Mouse (Mus musculus): Measurements from ENCODE around the gene Acp7. TPM values are rescaled to one million over a fixed set of nuclear protein-coding genes. Genes with fewer than 3 reads are reported as not detected.
A peak's percentile ranks its signal among the peaks of the same experiment; 100 is the strongest.

The Acp7 gene
- polyA plus RNA-seq, 1 experiment from 2014 or later = 10.9 TPM

- H3K4me2 ChIP-seq (replicated peaks; ENCODE audit: low read depth) = no peak overlapping the region
- peaks cover 22% of the 10 kb centered on the region for H3K4me1 ChIP-seq (replicated peaks; ENCODE audit: control insufficient read depth, insufficient read depth)
- ATAC-seq (ENCODE audit: low FRiP score, low TSS enrichment) (no peak), DNase-seq (ENCODE audit: low spot score) (no peak)
- H3K9ac ChIP-seq (ENCODE audit: low read length) = peak overlapping the region; percentile 27; the same call in 1 of the 2 replicates
- H3K36me3 ChIP-seq (ENCODE audit: control insufficient read depth, insufficient read depth, low read length) = no peaks in the 10 kb centered on the region
- H3K4me3 ChIP-seq (ENCODE audit: low read depth, low read length) = no peak overlapping the region
- H3K27ac ChIP-seq (replicated peaks) = peak overlapping the region; percentile 82
- no peaks in the 10 kb centered on the region for H3K27me3 ChIP-seq (ENCODE audit: control insufficient read depth, insufficient read depth, low read length)
- 59% methylated on average over 4 of the region's 4 CpGs for WGBS
- TF ChIP-seq CTCF (IDR thresholded peaks at IDR 0.05; ENCODE audit: low read depth) = no peak
- no peak for TF ChIP-seq EP300 (optimal IDR thresholded peaks at IDR 0.05)
- H3K9me3 ChIP-seq (ENCODE audit: control insufficient read depth, low read length) = no peaks in the 10 kb centered on the region
Measured at GRCm38 (mm10) chr7:28584468-28584867, 46.7 kb downstream of the Acp7 start.

GRCm38 (mm10) chr7:28583570-28584344, 47.4 kb downstream of the Acp7 start:
- ATAC-seq (ENCODE audit: low FRiP score, low TSS enrichment) (peak; percentile 62), DNase-seq (ENCODE audit: low spot score) (peak; percentile 66)
- peaks cover 22% of the 10 kb centered on the region for H3K4me1 ChIP-seq (replicated peaks; ENCODE audit: control insufficient read depth, insufficient read depth)
- no peaks in the 10 kb centered on the region for H3K9me3 ChIP-seq (ENCODE audit: control insufficient read depth, low read length)
- 54% methylated on average over 8 of the region's 8 CpGs for WGBS
- TF ChIP-seq EP300 (optimal IDR thresholded peaks at IDR 0.05) = no peak
- TF ChIP-seq CTCF (IDR thresholded peaks at IDR 0.05; ENCODE audit: low read depth) = no peak
- H3K36me3 ChIP-seq (ENCODE audit: control insufficient read depth, insufficient read depth, low read length) = no peaks in the 10 kb centered on the region
- no peak overlapping the region; the same call in 1 of the 2 replicates for H3K4me2 ChIP-seq (replicated peaks; ENCODE audit: low read depth)
- no peak overlapping the region for H3K4me3 ChIP-seq (ENCODE audit: low read depth, low read length)
- H3K27me3 ChIP-seq (ENCODE audit: control insufficient read depth, insufficient read depth, low read length) = no peaks in the 10 kb centered on the region
- peak overlapping the region; percentile 82 for H3K27ac ChIP-seq (replicated peaks)
- H3K9ac ChIP-seq (ENCODE audit: low read length) = no peak overlapping the region

GRCm38 (mm10) chr7:28582841-28583240, 48.3 kb downstream of the Acp7 start:
- H3K4me2 ChIP-seq (replicated peaks; ENCODE audit: low read depth) = no peak overlapping the region; the same call in 1 of the 2 replicates
- 0 out of 2 replicates have a peak overlapping the region, but pooled peaks have one; percentile 23 for H3K9ac ChIP-seq (ENCODE audit: low read length)
- H3K27me3 ChIP-seq (ENCODE audit: control insufficient read depth, insufficient read depth, low read length) = no peaks in the 10 kb centered on the region
- H3K9me3 ChIP-seq (ENCODE audit: control insufficient read depth, low read length) = no peaks in the 10 kb centered on the region
- no peak for DNase-seq (ENCODE audit: low spot score)
- TF ChIP-seq EP300 (optimal IDR thresholded peaks at IDR 0.05) (no peak), CTCF (IDR thresholded peaks at IDR 0.05; ENCODE audit: low read depth) (no peak)
- H3K4me1 ChIP-seq (replicated peaks; ENCODE audit: control insufficient read depth, insufficient read depth) = peaks cover 17% of the 10 kb centered on the region
- H3K27ac ChIP-seq (replicated peaks) = peak overlapping the region; percentile 82
- no peak overlapping the region for H3K4me3 ChIP-seq (ENCODE audit: low read depth, low read length)
- ATAC-seq (ENCODE audit: low FRiP score, low TSS enrichment) = no peak
- no peaks in the 10 kb centered on the region for H3K36me3 ChIP-seq (ENCODE audit: control insufficient read depth, insufficient read depth, low read length)
- WGBS = 62% methylated on average over 11 of the region's 11 CpGs

GRCm38 (mm10) chr7:28581721-28582120, 49.4 kb downstream of the Acp7 start:
- no peaks in the 10 kb centered on the region for H3K9me3 ChIP-seq (ENCODE audit: control insufficient read depth, low read length)
- H3K4me2 ChIP-seq (replicated peaks; ENCODE audit: low read depth) = no peak overlapping the region
- no peak overlapping the region; the same call in 1 of the 2 replicates for H3K9ac ChIP-seq (ENCODE audit: low read length)
- H3K36me3 ChIP-seq (ENCODE audit: control insufficient read depth, insufficient read depth, low read length) = no peaks in the 10 kb centered on the region
- ATAC-seq (ENCODE audit: low FRiP score, low TSS enrichment) (no peak), DNase-seq (ENCODE audit: low spot score) (no peak)
- 54% methylated on average over 4 of the region's 4 CpGs for WGBS
- no peak overlapping the region for H3K4me3 ChIP-seq (ENCODE audit: low read depth, low read length)
- H3K27ac ChIP-seq (replicated peaks) = peak overlapping the region; percentile 82
- TF ChIP-seq EP300 (optimal IDR thresholded peaks at IDR 0.05) (no peak), CTCF (IDR thresholded peaks at IDR 0.05; ENCODE audit: low read depth) (no peak)
- peaks cover 18% of the 10 kb centered on the region for H3K4me1 ChIP-seq (replicated peaks; ENCODE audit: control insufficient read depth, insufficient read depth)
- H3K27me3 ChIP-seq (ENCODE audit: control insufficient read depth, insufficient read depth, low read length) = no peaks in the 10 kb centered on the region

- no peaks in the 10 kb centered on the region for H3K36me3 ChIP-seq (ENCODE audit: control insufficient read depth, insufficient read depth, low read length)
- WGBS = 57% methylated on average over 5 of the region's 5 CpGs
- H3K27ac ChIP-seq (replicated peaks) = peak overlapping the region; percentile 53; the same call in 1 of the 2 replicates
Measured at GRCm38 (mm10) chr7:28579826-28580225, 51.3 kb downstream of the Acp7 start.

GRCm38 (mm10) chr7:28578543-28579053, 52.5 kb downstream of the Acp7 start:
- H3K4me3 ChIP-seq (ENCODE audit: low read depth, low read length) = no peak overlapping the region
- no peak overlapping the region for H3K4me2 ChIP-seq (replicated peaks; ENCODE audit: low read depth)
- WGBS = 61% methylated on average over 5 of the region's 5 CpGs
- no peaks in the 10 kb centered on the region for H3K27me3 ChIP-seq (ENCODE audit: control insufficient read depth, insufficient read depth, low read length)
- peak overlapping the region; percentile 94 for H3K27ac ChIP-seq (replicated peaks)
- TF ChIP-seq CTCF (IDR thresholded peaks at IDR 0.05; ENCODE audit: low read depth) = no peak
- TF ChIP-seq EP300 (optimal IDR thresholded peaks at IDR 0.05) = no peak
- peaks cover 16% of the 10 kb centered on the region; the same call in 1 of the 2 replicates for H3K4me1 ChIP-seq (replicated peaks; ENCODE audit: control insufficient read depth, insufficient read depth)
- no peaks in the 10 kb centered on the region for H3K9me3 ChIP-seq (ENCODE audit: control insufficient read depth, low read length)
- DNase-seq (ENCODE audit: low spot score) (no peak), ATAC-seq (ENCODE audit: low FRiP score, low TSS enrichment) (no peak)
- H3K36me3 ChIP-seq (ENCODE audit: control insufficient read depth, insufficient read depth, low read length) = no peaks in the 10 kb centered on the region
- 0 out of 2 replicates have a peak overlapping the region, but pooled peaks have one; percentile 23 for H3K9ac ChIP-seq (ENCODE audit: low read length)

More at GRCm38 (mm10) chr7:28579826-28580225, 51.3 kb downstream of the Acp7 start:
- peaks cover 15% of the 10 kb centered on the region; the same call in 1 of the 2 replicates for H3K4me1 ChIP-seq (replicated peaks; ENCODE audit: control insufficient read depth, insufficient read depth)
- ATAC-seq (ENCODE audit: low FRiP score, low TSS enrichment) (no peak), DNase-seq (ENCODE audit: low spot score) (no peak)
- no peaks in the 10 kb centered on the region for H3K9me3 ChIP-seq (ENCODE audit: control insufficient read depth, low read length)
- H3K4me3 ChIP-seq (ENCODE audit: low read depth, low read length) = no peak overlapping the region
- H3K27me3 ChIP-seq (ENCODE audit: control insufficient read depth, insufficient read depth, low read length) = no peaks in the 10 kb centered on the region
- TF ChIP-seq CTCF (IDR thresholded peaks at IDR 0.05; ENCODE audit: low read depth) = no peak
- no peak for TF ChIP-seq EP300 (optimal IDR thresholded peaks at IDR 0.05)
- H3K4me2 ChIP-seq (replicated peaks; ENCODE audit: low read depth) = no peak overlapping the region
- no peak overlapping the region for H3K9ac ChIP-seq (ENCODE audit: low read length)
